Mouse (Mus musculus) limb, embryonic 14.5 days (tissue): ENCODE measurements around the gene Usf3. TPM values are rescaled to one million over a fixed set of nuclear protein-coding genes. Genes with fewer than 3 reads are reported as not detected.

ENCODE experiments used
- ATAC-seq: fragments of 200-750 bp; cut with Nextera tagmentation; 2 replicates; pipeline ENCODE4 v1.8.0; 2017; ENCODE audit warnings: low read depth, moderate number of reproducible peaks, moderate TSS enrichment; ENCODE audit not compliant: low FRiP score
- DNase-seq: peaks from one replicate; pipeline ENCODE4 v3.0.0-alpha.2; 2015; ENCODE audit warnings: low spot score
- H3K27ac ChIP-seq: fragments of 300-500 bp; sonication (generic); replicated peaks from 2 replicates; pipeline ENCODE4 v1.5.1; 2014; ENCODE audit warnings: low read depth, mild to moderate bottlenecking, low read length, moderate library complexity, mixed read lengths
- H3K27me3 ChIP-seq: fragments of 300-500 bp; sonication (generic); 2 replicates; pipeline ENCODE4 v1.6.1; 2014; ENCODE audit warnings: low read length, mixed read lengths; ENCODE audit not compliant: control insufficient read depth, insufficient read depth
- H3K36me3 ChIP-seq: fragments of 300-500 bp; sonication (generic); 2 replicates; pipeline ENCODE4 v1.6.1; 2014; ENCODE audit warnings: mild to moderate bottlenecking, low read length, moderate library complexity, mixed read lengths; ENCODE audit not compliant: control insufficient read depth, insufficient read depth
- H3K4me1 ChIP-seq: fragments of 300-500 bp; sonication (generic); 2 replicates; pipeline ENCODE4 v1.6.1; 2014; ENCODE audit warnings: antibody characterized with exemption, low read length, mixed read lengths; ENCODE audit not compliant: control insufficient read depth, insufficient read depth
- H3K4me2 ChIP-seq: fragments of 300-500 bp; sonication (generic); replicated peaks from 2 replicates; pipeline ENCODE4 v1.6.1; 2014; ENCODE audit warnings: low read depth, mild to moderate bottlenecking, low read length, moderate library complexity; ENCODE audit not compliant: severe bottlenecking
- H3K4me3 ChIP-seq: fragments of 300-500 bp; sonication (generic); replicated peaks from 2 replicates; pipeline ENCODE4 v1.5.1; 2014; ENCODE audit warnings: low read length
- H3K9ac ChIP-seq: fragments of 300-500 bp; sonication (generic); 2 replicates; pipeline ENCODE4 v1.6.1; 2014; ENCODE audit warnings: mild to moderate bottlenecking, low read depth, low read length, moderate library complexity; ENCODE audit not compliant: severe bottlenecking
- H3K9me3 ChIP-seq: fragments of 300-500 bp; sonication (generic); 2 replicates; pipeline ENCODE4 v1.6.1; 2016; ENCODE audit warnings: low read length; ENCODE audit not compliant: control insufficient read depth
- POLR2A ChIP-seq: fragments of 200-500 bp; IDR thresholded peaks from 2 replicates; pipeline ENCODE4 v1.8.0; 2012; ENCODE audit warnings: inconsistent platforms, mild to moderate bottlenecking, moderate library complexity, borderline replicate concordance; ENCODE audit not compliant: insufficient read depth, insufficient read length; ENCODE audit errors: extremely low read depth
- WGBS: fragments of 180-500 bp; shearing (Covaris S2); extraction: QIAGEN DNeasy Blood & Tissue Kit; methylation state at CpG from one replicate; pipeline ENCODE4 v1.1.7; 2014; 5-methylcytosine and 5-hydroxymethylcytosine counted together
- polyA plus RNA-seq, 2 experiments: library from polyadenylated mRNA; depleted of rRNA in 1 of 2; stranded (reverse) in 1 of 2; unstranded in 1 of 2; fragments of >200 nt; fragmentation: Nextera tagmentation in 1 of 2; extraction: Ambion mirVana in 1 of 2; gene quantifications; 2 replicates each; pipeline versions ENCODE4 v1.2.1 to v1.2.3; 2012 to 2014

The Usf3 gene
- polyA plus RNA-seq, 2 experiments, result 4.7 to 9.2 TPM

GRCm38 (mm10) chr16:44211054-44211414 lies 38.0 kb downstream of the Usf3 start:
- no peaks in the 10 kb centered on the region for H3K9me3 ChIP-seq
- H3K4me2 ChIP-seq, result no peak overlapping the region
- H3K9ac ChIP-seq, result no peak overlapping the region
- DNase-seq (no peak), ATAC-seq (no peak)
- no peaks in the 10 kb centered on the region for H3K4me1 ChIP-seq
- H3K27me3 ChIP-seq, result no peaks in the 10 kb centered on the region
- no peak overlapping the region for H3K27ac ChIP-seq
- peaks cover 72% of the 10 kb centered on the region for H3K36me3 ChIP-seq
- H3K4me3 ChIP-seq, result no peak overlapping the region
- WGBS, result 91% methylated on average over 1 of the region's 1 CpGs
- TF ChIP-seq POLR2A, result no peak

- no peak overlapping the region for H3K4me3 ChIP-seq
- H3K9ac ChIP-seq, result no peak overlapping the region
- DNase-seq (no peak), ATAC-seq (no peak)
- H3K9me3 ChIP-seq, result no peaks in the 10 kb centered on the region
- no peak for TF ChIP-seq POLR2A
- no peak overlapping the region for H3K4me2 ChIP-seq
- no peaks in the 10 kb centered on the region for H3K27me3 ChIP-seq
- no peak overlapping the region for H3K27ac ChIP-seq
- H3K4me1 ChIP-seq, result no peaks in the 10 kb centered on the region
- WGBS, result 93% methylated on average over 7 of the region's 7 CpGs
- H3K36me3 ChIP-seq, result peaks cover 75% of the 10 kb centered on the region
Observed at GRCm38 (mm10) chr16:44212703-44213102, 39.7 kb downstream of the Usf3 start.

- Histone ChIP-seq H3K36me3 (peaks cover 93% of the 10 kb centered on the region), H3K9ac (no peak overlapping the region), H3K27ac (no peak overlapping the region)
Observed at GRCm38 (mm10) chr16:44215513-44215912, 42.5 kb downstream of the Usf3 start.

GRCm38 (mm10) chr16:44216417-44216816 lies 43.4 kb downstream of the Usf3 start:
- DNase-seq, result no peak
- no peaks in the 10 kb centered on the region for H3K9me3 ChIP-seq
- no peak for ATAC-seq
- H3K27me3 ChIP-seq, result no peaks in the 10 kb centered on the region
- peaks cover 96% of the 10 kb centered on the region for H3K36me3 ChIP-seq
- H3K27ac ChIP-seq, result no peak overlapping the region
- H3K4me2 ChIP-seq, result no peak overlapping the region
- no peak overlapping the region for H3K9ac ChIP-seq
- 97% methylated on average over 7 of the region's 7 CpGs for WGBS
- no peaks in the 10 kb centered on the region for H3K4me1 ChIP-seq
- no peak overlapping the region for H3K4me3 ChIP-seq
- no peak for TF ChIP-seq POLR2A

More at GRCm38 (mm10) chr16:44215513-44215912, 42.5 kb downstream of the Usf3 start:
- WGBS, result 92% methylated on average over 9 of the region's 9 CpGs
- no peaks in the 10 kb centered on the region for H3K9me3 ChIP-seq
- no peaks in the 10 kb centered on the region for H3K4me1 ChIP-seq
- ATAC-seq (no peak), DNase-seq (no peak)
- no peak for TF ChIP-seq POLR2A
- H3K27me3 ChIP-seq, result no peaks in the 10 kb centered on the region
- H3K4me2 ChIP-seq, result no peak overlapping the region
- no peak overlapping the region for H3K4me3 ChIP-seq

GRCm38 (mm10) chr16:44221463-44221862 lies 48.4 kb downstream of the Usf3 start:
- no peaks in the 10 kb centered on the region for H3K27me3 ChIP-seq
- no peaks in the 10 kb centered on the region for H3K9me3 ChIP-seq
- no peak overlapping the region for H3K4me2 ChIP-seq
- WGBS, result 86% methylated on average over 6 of the region's 6 CpGs
- DNase-seq, result no peak
- TF ChIP-seq POLR2A, result no peak
- peaks cover 51% of the 10 kb centered on the region for H3K36me3 ChIP-seq
- H3K9ac ChIP-seq, result no peak overlapping the region
- no peak for ATAC-seq
- H3K4me3 ChIP-seq, result no peak overlapping the region
- H3K4me1 ChIP-seq, result no peaks in the 10 kb centered on the region
- no peak overlapping the region for H3K27ac ChIP-seq
